ENCODE assay signal across 10 mouse cellular contexts in genomic region chr15:78868826-78869233, GRCm38 (mm10). TPM values are rescaled to one million over a fixed set of nuclear protein-coding genes. Genes with fewer than 3 reads are reported as not detected.
DNase-seq lines count a peak whose midpoint lies in the region; ATAC-seq and TF ChIP-seq lines count a peak whose summit lies in the region.
"Had no signal": no experiment of that assay in that cellular context is flagged by ENCODE, and none has a peak within 500 bp of the region (broad histone marks: within the 10 kb centered on the region; RNA-seq: fewer than 3 reads in every experiment).

No protein-coding gene starts in this region.

- no peak overlapping the region for H3K9ac ChIP-seq in hindbrain, embryonic 11.5 days (ENCODE audit: low read depth, low read length)

- H3K4me2 ChIP-seq in hindbrain, embryonic 11.5 days (replicated peaks; ENCODE audit: low read depth, low read length) = no peak overlapping the region

- H3K9me3 ChIP-seq in E14TG2a.4 (ENCODE audit: low read length) = no peaks in the 10 kb centered on the region
- no peaks in the 10 kb centered on the region for H3K9me3 ChIP-seq in hindbrain, embryonic 11.5 days (ENCODE audit: control insufficient read depth, low read length)

- ATAC-seq in hindbrain, embryonic 11.5 days (ENCODE audit: low FRiP score) = no peak
- ATAC-seq in erythroblast, adult 5-6 weeks (replicated peaks; ENCODE audit: low FRiP score, poor library complexity, severe bottlenecking) = no peak; the same call in 1 of the 2 replicates

- H3K27ac ChIP-seq in hindbrain, embryonic 11.5 days (ENCODE audit: low read depth, low read length) = peak overlapping the region; percentile 31; the same call in 1 of the 2 replicates

- TF ChIP-seq CTCF in E14TG2a.4 (conservative IDR thresholded peaks at IDR 0.05; ENCODE audit: low read length) = no peak

- peaks cover 81% of the 10 kb centered on the region for H3K4me1 ChIP-seq in E14TG2a.4 (replicated peaks; ENCODE audit: low read depth, low read length)
- peaks cover 4% of the 10 kb centered on the region; the same call in 1 of the 2 replicates for H3K4me1 ChIP-seq in hindbrain, embryonic 11.5 days (replicated peaks; ENCODE audit: control insufficient read depth, insufficient read depth, low read length)

- peak; percentile 89 for DNase-seq in heart, adult 11 months
- DNase-seq in heart, adult 9 months (ENCODE audit: low spot score in 2 of 2) = no peak
- peak; percentile 36 for DNase-seq in hindbrain, embryonic 11.5 days (ENCODE audit: low spot score)
- peak; percentile 53 for DNase-seq in lung, postnatal 36 days
- DNase-seq in spleen, postnatal 36 days (ENCODE audit: low spot score in 2 of 2) = no peak
- no peak for DNase-seq in cerebellum, adult 11 months

- H3K4me3 ChIP-seq in E14TG2a.4 (replicated peaks; ENCODE audit: low read length) = peak overlapping the region; percentile 10; the same call in 1 of the 2 replicates
- no peak overlapping the region for H3K4me3 ChIP-seq in hindbrain, embryonic 11.5 days (ENCODE audit: low read depth, low read length)

- H3K36me3 ChIP-seq in E14TG2a.4 (ENCODE audit: insufficient read depth, low read length) = no peaks in the 10 kb centered on the region
- H3K36me3 ChIP-seq in hindbrain, embryonic 11.5 days (ENCODE audit: control insufficient read depth, insufficient read depth, low read length) = no peaks in the 10 kb centered on the region

- WGBS in hindbrain, embryonic 11.5 days = 65% methylated on average over 7 of the region's 7 CpGs

- H3K27me3 ChIP-seq in E14TG2a.4 (ENCODE audit: insufficient read depth, low read length) = peaks cover 5% of the 10 kb centered on the region; the same call in 1 of the 2 replicates
- H3K27me3 ChIP-seq in hindbrain, embryonic 11.5 days (ENCODE audit: control insufficient read depth, insufficient read depth, low read length) = no peaks in the 10 kb centered on the region

RNA-seq across cellular contexts. Expression of gene Gga1, which starts 8.2 kb away (rescaled TPM):
- 26.3 and 26.4 TPM in 2 replicates for polyA plus RNA-seq in hindbrain, embryonic 11.5 days (2014; fragmentation: Nextera tagmentation; extraction: Ambion mirVana)
- 6.5 and 17.1 TPM in 2 replicates for total RNA-seq in erythroblast, adult 5-6 weeks (2015; ENCODE audit: low replicate concordance)
- 3.5 and 3.7 TPM in 2 replicates for total RNA-seq in erythroblast, adult 5-6 weeks (2017; ENCODE audit: low replicate concordance)

RNA-seq across cellular contexts. Expression of gene Lgals2, which starts 13.5 kb away (rescaled TPM):
- polyA plus RNA-seq in hindbrain, embryonic 11.5 days (2014; fragmentation: Nextera tagmentation; extraction: Ambion mirVana) = not detected in 2 replicates
- total RNA-seq in erythroblast, adult 5-6 weeks (2015; ENCODE audit: low replicate concordance) = not detected in 2 replicates
- total RNA-seq in erythroblast, adult 5-6 weeks (2017; ENCODE audit: low replicate concordance) = not detected in 2 replicates
- total RNA-seq: granulocyte monocyte progenitor cell, adult 5-6 weeks had no signal

RNA-seq across cellular contexts. Expression of gene Cdc42ep1, which starts 26.4 kb away (rescaled TPM):
- polyA plus RNA-seq in hindbrain, embryonic 11.5 days (2014; fragmentation: Nextera tagmentation; extraction: Ambion mirVana) = 7.8 and 9.1 TPM in 2 replicates
- not detected in 2 replicates for total RNA-seq in erythroblast, adult 5-6 weeks (2015; ENCODE audit: low replicate concordance)
- total RNA-seq in erythroblast, adult 5-6 weeks (2017; ENCODE audit: low replicate concordance) = 0.70 TPM in 1 of 2 replicates, not detected in the other
- total RNA-seq: granulocyte monocyte progenitor cell, adult 5-6 weeks had no signal

RNA-seq across cellular contexts. Expression of gene Gm49510, which starts 30.6 kb away (rescaled TPM):
- 0.13 and 0.42 TPM in 2 replicates for polyA plus RNA-seq in hindbrain, embryonic 11.5 days (2014; fragmentation: Nextera tagmentation; extraction: Ambion mirVana)
- total RNA-seq in erythroblast, adult 5-6 weeks (2015; ENCODE audit: low replicate concordance) = not detected in 2 replicates
- total RNA-seq in erythroblast, adult 5-6 weeks (2017; ENCODE audit: low replicate concordance) = 0.56 and 0.77 TPM in 2 replicates
- polyA plus RNA-seq: brain, embryonic 14.5 days had no signal

RNA-seq across cellular contexts. Expression of gene Sh3bp1, which starts 30.7 kb away (rescaled TPM):
- 11.8 and 12.4 TPM in 2 replicates for polyA plus RNA-seq in hindbrain, embryonic 11.5 days (2014; fragmentation: Nextera tagmentation; extraction: Ambion mirVana)
- 13.6 and 15.2 TPM in 2 replicates for total RNA-seq in erythroblast, adult 5-6 weeks (2015; ENCODE audit: low replicate concordance)
- 4.5 and 8.8 TPM in 2 replicates for total RNA-seq in erythroblast, adult 5-6 weeks (2017; ENCODE audit: low replicate concordance)

Comparison
In these comparisons a context has a peak if more than half of its experiments do, and no peak if none do; other contexts are left out.
1. DNase-seq: peak in heart, adult 11 months (single experiment), hindbrain, embryonic 11.5 days (single experiment) and lung, postnatal 36 days (single experiment); none in heart, adult 9 months (0 of 2), spleen, postnatal 36 days (0 of 2) and cerebellum, adult 11 months (single experiment).